Mouse (Mus musculus) lung, adult 18-20 months (tissue): ENCODE results near the gene Cd2.

Experiments used
- DNase-seq, 2 experiments: peaks; one replicate each; pipeline ENCODE4 v3.0.0; 2022; ENCODE audit warnings: mixed read lengths in 2 of 2

Gene Cd2

GRCm38 (mm10) chr3:101274041-101274770 lies 13.5 kb downstream of the Cd2 start:
- peak in 1 of 2 experiments; percentile 48 for DNase-seq

GRCm38 (mm10) chr3:101272166-101272565 lies 15.6 kb downstream of the Cd2 start:
- no peak for DNase-seq

- DNase-seq, result no peak
These were observed 16.9 kb downstream of the Cd2 start for GRCm38 (mm10) chr3:101270833-101271232.

GRCm38 (mm10) chr3:101268361-101268760 lies 19.4 kb downstream of the Cd2 start:
- DNase-seq, result no peak

GRCm38 (mm10) chr3:101265561-101266091 lies 22.1 kb downstream of the Cd2 start:
- DNase-seq, result no peak

GRCm38 (mm10) chr3:101258976-101259375 lies 28.8 kb downstream of the Cd2 start:
- no peak for DNase-seq

GRCm38 (mm10) chr3:101256090-101256489 lies 31.6 kb downstream of the Cd2 start:
- no peak for DNase-seq

GRCm38 (mm10) chr3:101252141-101252540 lies 35.6 kb downstream of the Cd2 start:
- DNase-seq, result no peak

- no peak for DNase-seq
These were observed 37.9 kb downstream of the Cd2 start for GRCm38 (mm10) chr3:101249846-101250245.

- DNase-seq, result no peak
These were observed 42.5 kb downstream of the Cd2 start for GRCm38 (mm10) chr3:101245212-101245611.

GRCm38 (mm10) chr3:101243002-101243401 lies 44.7 kb downstream of the Cd2 start:
- no peak for DNase-seq

- no peak for DNase-seq
These were observed 45.9 kb downstream of the Cd2 start for GRCm38 (mm10) chr3:101241866-101242265.

- no peak for DNase-seq
These were observed 46.9 kb downstream of the Cd2 start for GRCm38 (mm10) chr3:101240859-101241258.

GRCm38 (mm10) chr3:101239236-101239635 lies 48.5 kb downstream of the Cd2 start:
- no peak for DNase-seq

- no peak for DNase-seq
These were observed 49.0 kb downstream of the Cd2 start for GRCm38 (mm10) chr3:101238695-101239094.

- DNase-seq, result no peak
These were observed 50.5 kb downstream of the Cd2 start for GRCm38 (mm10) chr3:101236995-101237808.

- DNase-seq, result no peak
These were observed 51.5 kb downstream of the Cd2 start for GRCm38 (mm10) chr3:101236261-101236660.

GRCm38 (mm10) chr3:101235321-101235720 lies 52.4 kb downstream of the Cd2 start:
- DNase-seq, result no peak

GRCm38 (mm10) chr3:101233424-101233823 lies 54.3 kb downstream of the Cd2 start:
- DNase-seq, result no peak

- no peak for DNase-seq
These were observed 55.2 kb downstream of the Cd2 start for GRCm38 (mm10) chr3:101232570-101232969.

- no peak for DNase-seq
These were observed 57.5 kb downstream of the Cd2 start for GRCm38 (mm10) chr3:101230201-101230600.

GRCm38 (mm10) chr3:101229551-101229930 lies 58.2 kb downstream of the Cd2 start:
- no peak for DNase-seq

- DNase-seq, result no peak
These were observed 58.7 kb downstream of the Cd2 start for GRCm38 (mm10) chr3:101228868-101229550.
